Mouse (Mus musculus): ENCODE data around the gene Cbx5.

The Cbx5 gene

DNA sequence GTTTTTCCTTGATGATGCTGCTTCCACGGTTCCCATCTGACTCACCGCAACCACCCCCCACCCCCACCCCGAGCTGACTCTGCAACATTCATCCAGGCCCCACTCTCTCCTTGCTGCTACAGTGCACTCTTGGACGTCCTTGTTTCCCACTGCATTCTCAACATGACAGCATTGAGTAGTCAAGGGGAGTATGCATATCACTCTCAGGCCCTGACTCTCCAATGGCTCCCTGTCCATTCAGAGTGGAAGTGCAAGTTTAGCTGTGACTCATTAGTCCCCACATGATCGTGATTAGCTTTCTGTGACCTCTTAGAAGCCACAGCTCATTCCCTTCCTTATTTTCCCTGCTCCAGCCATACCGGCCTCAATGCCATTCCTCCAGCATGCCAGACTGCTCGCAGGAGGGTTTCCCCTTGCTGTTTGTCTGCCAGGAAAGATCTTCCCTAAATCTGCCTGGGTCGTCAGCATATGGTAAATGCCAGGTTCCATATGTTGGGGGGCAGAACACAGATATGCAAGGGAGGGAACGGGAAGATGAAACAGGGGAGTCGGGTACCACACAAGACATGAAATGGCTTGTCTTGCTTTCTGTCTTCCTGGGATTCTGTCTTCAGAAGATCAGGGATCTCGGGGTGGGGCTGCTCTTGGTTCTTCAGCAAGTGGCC lies 93.8 kb downstream of the Cbx5 start:
- no peak for DNase-seq (ENCODE audit: low read depth)

DNA sequence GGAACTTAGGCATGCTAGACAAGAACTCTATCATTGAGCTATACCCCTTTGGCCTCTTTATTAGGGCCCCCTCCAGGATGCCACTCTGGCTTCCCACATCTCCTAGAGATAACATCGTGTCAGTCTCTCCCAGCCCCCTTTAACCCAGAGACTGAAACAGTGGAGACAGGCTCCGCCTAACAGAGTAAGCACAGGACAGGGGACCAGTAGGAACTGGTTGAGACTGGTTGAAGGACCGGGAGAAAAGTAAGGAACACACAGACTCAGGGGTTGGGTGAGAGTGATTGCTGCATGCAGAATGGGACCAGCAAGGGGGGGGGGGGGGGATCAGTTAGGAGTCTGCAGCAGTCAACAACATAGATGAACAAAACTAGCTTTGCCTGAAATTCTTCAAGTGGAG lies 95.4 kb downstream of the Cbx5 start:
- no peak for DNase-seq (ENCODE audit: low read depth)

Measured in c-Kit-positive CD71-positive TER-119-negative erythroid progenitor cells, embryonic 14.5 days (primary cell).